Comparison of ENCODE assay signal across 20 mouse cellular contexts in the genomic region with DNA sequence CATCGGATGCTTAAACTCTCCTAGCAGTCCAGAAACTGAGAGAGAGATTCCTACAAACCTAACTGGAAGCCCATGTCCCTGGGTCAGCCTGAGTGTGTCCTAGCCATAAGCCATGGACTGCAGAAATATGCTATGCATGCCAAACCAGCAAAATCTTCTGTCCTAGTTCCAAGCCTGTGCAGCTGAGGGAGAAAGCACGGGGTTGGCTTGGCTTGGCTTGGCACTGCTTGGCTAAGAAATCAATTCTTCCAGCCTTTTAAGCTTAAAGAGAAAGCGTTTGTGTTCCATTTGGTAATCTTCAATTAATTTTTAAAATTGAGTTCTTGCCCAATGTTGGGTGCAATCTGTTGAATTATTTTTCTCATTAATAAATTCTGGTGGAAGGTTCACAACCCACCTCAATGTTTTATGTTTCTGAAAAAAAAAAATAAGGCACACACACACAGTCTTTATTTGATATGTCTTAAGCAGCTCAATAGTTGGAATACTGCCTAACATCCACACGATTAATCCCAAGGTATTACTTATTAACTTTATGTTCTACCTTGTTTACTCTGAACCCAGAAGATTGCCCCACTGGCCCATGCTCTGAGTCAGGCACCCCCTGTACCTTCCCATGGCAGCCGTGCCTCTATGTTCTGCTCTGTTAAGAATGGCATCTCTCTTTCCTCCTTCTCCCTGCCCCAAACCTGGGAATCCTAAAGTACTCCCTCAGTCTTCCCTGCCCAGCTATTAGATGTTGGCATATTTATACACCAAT.
DNase-seq lines count a peak whose midpoint lies in the region; ATAC-seq and TF ChIP-seq lines count a peak whose summit lies in the region.
"Had no signal": no experiment of that assay in that cellular context is flagged by ENCODE, and none has a peak within 500 bp of the region (broad histone marks: within the 10 kb centered on the region; RNA-seq: fewer than 3 reads in every experiment).

No protein-coding gene starts in this region.

- no peaks in the 10 kb centered on the region for H3K4me1 ChIP-seq in forebrain, postnatal 0 days (ENCODE audit: insufficient read depth)
- H3K4me1 ChIP-seq in forebrain, embryonic 12.5 days: no peaks in the 10 kb centered on the region
- no peaks in the 10 kb centered on the region for H3K4me1 ChIP-seq in kidney, embryonic 15.5 days
- H3K4me1 ChIP-seq: heart, embryonic 15.5 days; hindbrain, embryonic 10.5 days; midbrain, embryonic 12.5 days had no signal

- H3K27ac ChIP-seq in forebrain, postnatal 0 days (ENCODE audit: low read depth, low read length): no peak overlapping the region
- no peak overlapping the region for H3K27ac ChIP-seq in forebrain, embryonic 12.5 days
- H3K27ac ChIP-seq in kidney, embryonic 15.5 days: no peak overlapping the region
- H3K27ac ChIP-seq: gastrocnemius, adult 2 months; heart, adult 2 months; heart, embryonic 15.5 days; hindbrain, embryonic 10.5 days; macrophage; midbrain, embryonic 12.5 days had no signal

- DNase-seq in forebrain, postnatal 0 days: peak; percentile 4
- DNase-seq in brain, adult 2 months (ENCODE audit: low read depth, low spot score): peak; percentile 14
- peak; percentile 5 to 15 for DNase-seq in layer of hippocampus, adult 8-10 months (ENCODE audit: low spot score in 2 of 2)
- no peak for DNase-seq in frontal cortex, postnatal 14 days (ENCODE audit: low spot score in 2 of 2)
- DNase-seq in gastrocnemius, adult 8-10 months (ENCODE audit: low spot score in 2 of 2): no peak
- DNase-seq: adrenal gland, postnatal 25 days; gastrocnemius, adult 2 months; heart, adult 2 months; liver; lung, adult 2 months had no signal

- no peaks in the 10 kb centered on the region for H3K9me3 ChIP-seq in forebrain, postnatal 0 days (ENCODE audit: low read length)
- H3K9me3 ChIP-seq in forebrain, embryonic 12.5 days: no peaks in the 10 kb centered on the region
- no peaks in the 10 kb centered on the region for H3K9me3 ChIP-seq in kidney, embryonic 15.5 days (replicated peaks)
- H3K9me3 ChIP-seq: hindbrain, embryonic 10.5 days; midbrain, embryonic 12.5 days had no signal

- 74% methylated on average over 5 of the region's 5 CpGs for WGBS in forebrain, postnatal 0 days
- 87% methylated on average over 5 of the region's 5 CpGs for WGBS in forebrain, embryonic 12.5 days
- 77% methylated on average over 5 of the region's 5 CpGs for WGBS in kidney, embryonic 15.5 days

- no peak overlapping the region for H3K9ac ChIP-seq in forebrain, postnatal 0 days
- no peak overlapping the region for H3K9ac ChIP-seq in forebrain, embryonic 12.5 days
- H3K9ac ChIP-seq in kidney, embryonic 15.5 days: no peak overlapping the region
- H3K9ac ChIP-seq: heart, embryonic 15.5 days; midbrain, embryonic 12.5 days had no signal

- H3K27me3 ChIP-seq in forebrain, postnatal 0 days (ENCODE audit: insufficient read depth, low read length): no peaks in the 10 kb centered on the region
- no peaks in the 10 kb centered on the region for H3K27me3 ChIP-seq in forebrain, embryonic 12.5 days
- H3K27me3 ChIP-seq in kidney, embryonic 15.5 days: no peaks in the 10 kb centered on the region
- H3K27me3 ChIP-seq: heart, embryonic 15.5 days; midbrain, embryonic 12.5 days had no signal

- no peak for ATAC-seq in forebrain, postnatal 0 days
- ATAC-seq in forebrain, embryonic 12.5 days (ENCODE audit: low FRiP score): no peak
- ATAC-seq in kidney, embryonic 15.5 days (replicated peaks; ENCODE audit: low FRiP score): 0 out of 2 replicates have a peak, but pooled peaks have one; percentile 33
- ATAC-seq in monocyte, adult 5-6 weeks (replicated peaks; ENCODE audit: insufficient number of reproducible peaks, low FRiP score, low TSS enrichment, poor library complexity, severe bottlenecking): no peak
- ATAC-seq: activated CD4-positive, CD25-positive, alpha-beta regulatory T cell, adult 4 months; forebrain, embryonic 16.5 days; inflammation-experienced regulatory T-cells, adult 6 months had no signal

- no peak overlapping the region for H3K4me2 ChIP-seq in forebrain, postnatal 0 days (ENCODE audit: low read depth)
- H3K4me2 ChIP-seq in forebrain, embryonic 12.5 days: no peak overlapping the region
- H3K4me2 ChIP-seq in kidney, embryonic 15.5 days: no peak overlapping the region
- H3K4me2 ChIP-seq: heart, embryonic 15.5 days; midbrain, embryonic 12.5 days had no signal

- no peaks in the 10 kb centered on the region for H3K36me3 ChIP-seq in forebrain, postnatal 0 days (ENCODE audit: insufficient read depth)
- H3K36me3 ChIP-seq in forebrain, embryonic 12.5 days (replicated peaks): no peaks in the 10 kb centered on the region
- no peaks in the 10 kb centered on the region for H3K36me3 ChIP-seq in kidney, embryonic 15.5 days
- H3K36me3 ChIP-seq: heart, embryonic 15.5 days; hindbrain, embryonic 10.5 days; midbrain, embryonic 12.5 days had no signal

- H3K4me3 ChIP-seq in forebrain, postnatal 0 days (ENCODE audit: low read depth, low read length): no peak overlapping the region
- H3K4me3 ChIP-seq in forebrain, embryonic 12.5 days (replicated peaks): no peak overlapping the region
- no peak overlapping the region for H3K4me3 ChIP-seq in kidney, embryonic 15.5 days (replicated peaks)
- H3K4me3 ChIP-seq: gastrocnemius, adult 2 months; heart, adult 2 months; heart, embryonic 15.5 days; hindbrain, embryonic 10.5 days; midbrain, embryonic 12.5 days had no signal

- TF ChIP-seq CTCF in forebrain, postnatal 0 days (IDR thresholded peaks at IDR 0.05; ENCODE audit: low read depth): no peak

Comparison
In these comparisons a context has a peak if more than half of its experiments do, and no peak if none do; other contexts are left out.
1. DNase-seq: peak in forebrain, postnatal 0 days (single experiment), brain, adult 2 months (single experiment) and layer of hippocampus, adult 8-10 months (2 of 2); none in frontal cortex, postnatal 14 days (0 of 2) and gastrocnemius, adult 8-10 months (0 of 2).